Mouse (Mus musculus): ENCODE results near the gene Dusp15.

Dusp15 gene

DNA sequence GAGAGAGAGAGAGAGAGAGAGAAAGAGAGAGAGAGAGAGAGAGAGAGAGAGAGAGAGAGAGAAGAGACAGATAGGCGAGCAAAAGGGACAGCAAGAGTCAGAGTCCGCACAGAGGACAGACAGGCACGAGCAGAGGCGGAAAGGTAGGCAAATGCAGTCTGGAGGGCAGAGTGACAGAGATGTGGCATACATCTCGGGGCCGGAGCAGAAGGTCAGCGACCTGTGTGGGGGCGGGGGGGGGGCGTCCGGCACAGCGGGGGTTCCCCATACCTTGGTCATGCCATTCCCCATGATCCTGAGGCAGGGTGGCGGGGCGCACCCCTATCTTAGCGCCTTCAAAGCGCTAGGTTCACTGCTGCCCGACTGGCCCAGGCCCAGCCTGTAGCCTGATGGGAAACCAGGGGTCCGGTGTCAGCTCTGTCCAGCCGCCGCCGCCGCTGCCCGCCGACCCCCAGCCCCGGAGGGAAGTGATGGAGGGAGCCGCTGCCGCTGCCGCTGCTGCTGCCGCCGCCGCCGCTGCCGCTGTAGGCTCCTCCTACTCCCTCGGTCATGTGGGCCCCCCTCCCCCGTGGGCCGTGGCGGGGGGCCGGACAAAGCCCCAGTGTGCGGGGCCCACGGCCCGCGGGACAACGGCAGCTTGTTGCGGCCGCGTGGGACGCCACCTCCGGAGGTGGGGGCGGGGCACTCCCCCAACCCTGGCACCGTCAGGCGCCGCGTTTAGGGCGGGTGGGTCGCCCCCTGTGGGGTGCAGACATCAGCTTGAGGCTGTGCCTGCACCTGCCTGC is at the start of gene Dusp15:
TSS of gene Dusp15 (minus strand) at position 634 of the 785 bp plus-strand sequence.
- peak; percentile 12 to 33 for DNase-seq (ENCODE audit: low spot score in 2 of 2)

DNA sequence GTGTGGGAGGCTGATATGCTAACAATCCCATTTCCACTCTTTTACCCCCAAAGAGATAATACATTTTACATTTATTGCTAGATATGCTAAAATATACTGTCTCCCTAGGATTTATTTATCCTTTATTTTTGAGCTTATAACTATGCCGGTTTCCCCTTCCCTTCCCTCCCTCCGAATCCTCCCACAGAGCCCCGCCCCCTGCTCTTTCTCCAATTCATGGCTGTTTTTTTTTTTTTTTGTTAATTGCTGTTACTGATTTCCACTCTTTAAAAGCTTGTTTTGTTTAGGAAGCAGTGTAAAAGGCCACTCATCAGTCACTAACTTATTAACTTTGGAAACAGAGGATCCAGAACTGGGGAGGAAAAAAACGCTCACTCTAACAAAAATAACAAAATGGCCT is 45.5 kb upstream of the Dusp15 start:
- no peak for DNase-seq (ENCODE audit: low spot score in 2 of 2)

DNA sequence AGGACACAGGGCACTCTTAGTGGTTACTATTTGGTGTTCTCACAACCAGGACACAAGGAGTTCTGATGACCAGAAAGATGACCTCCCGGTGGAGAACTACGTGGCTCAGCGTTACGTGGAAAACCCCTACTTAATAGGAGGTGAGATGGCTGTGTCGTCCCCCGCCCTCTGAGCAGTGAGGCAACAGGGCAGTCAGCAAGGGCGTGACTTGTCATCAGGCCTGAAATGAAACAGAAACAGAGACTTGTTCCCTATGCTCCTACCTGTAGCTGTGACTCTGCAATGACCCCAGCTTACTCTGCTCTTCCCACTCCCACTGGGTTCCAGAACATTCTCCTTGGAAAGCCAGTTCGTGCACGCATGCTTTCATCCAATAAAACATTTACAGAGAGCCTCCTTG is 40.0 kb upstream of the Dusp15 start:
- DNase-seq (ENCODE audit: low spot score in 2 of 2): no peak

DNA sequence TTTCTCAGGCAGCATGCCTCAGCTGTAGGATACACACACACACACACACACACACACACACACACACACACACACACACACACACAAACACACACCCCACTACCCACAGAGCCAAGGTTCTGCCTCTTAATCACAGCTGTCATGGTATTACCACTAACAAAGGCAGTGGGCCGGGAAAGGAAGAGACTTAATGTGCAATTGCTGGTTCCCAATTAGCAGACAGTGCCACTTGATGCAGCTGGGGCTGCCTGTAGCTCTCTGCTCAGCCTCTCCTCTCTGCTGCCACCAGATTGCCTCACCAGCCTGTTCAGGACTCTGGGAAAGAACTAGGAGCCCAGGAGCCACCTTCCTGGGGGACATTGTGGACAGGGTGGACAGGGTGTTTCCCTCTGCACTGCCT is 34.1 kb upstream of the Dusp15 start:
- no peak for DNase-seq (ENCODE audit: low spot score in 2 of 2)

DNA sequence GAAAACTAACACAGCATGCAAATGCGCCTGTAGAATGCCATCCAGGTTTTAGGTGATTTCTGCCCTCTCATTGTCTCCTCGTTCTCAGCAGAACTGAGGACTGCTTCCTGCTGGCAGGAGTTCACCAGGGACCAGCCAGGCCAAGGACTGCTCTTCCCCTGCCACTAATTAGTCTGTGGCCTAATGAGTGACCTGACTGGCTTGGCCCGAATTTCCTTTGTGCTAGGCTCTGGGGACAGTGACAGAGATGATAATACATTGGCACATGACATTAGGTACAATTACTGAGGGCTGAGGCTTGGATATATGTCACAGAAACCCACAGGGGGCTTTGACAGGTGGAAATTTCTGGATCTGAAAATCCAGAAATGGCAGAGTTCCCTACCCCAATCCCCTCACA is 25.5 kb upstream of the Dusp15 start:
- no peak for DNase-seq (ENCODE audit: low spot score in 2 of 2)

DNA sequence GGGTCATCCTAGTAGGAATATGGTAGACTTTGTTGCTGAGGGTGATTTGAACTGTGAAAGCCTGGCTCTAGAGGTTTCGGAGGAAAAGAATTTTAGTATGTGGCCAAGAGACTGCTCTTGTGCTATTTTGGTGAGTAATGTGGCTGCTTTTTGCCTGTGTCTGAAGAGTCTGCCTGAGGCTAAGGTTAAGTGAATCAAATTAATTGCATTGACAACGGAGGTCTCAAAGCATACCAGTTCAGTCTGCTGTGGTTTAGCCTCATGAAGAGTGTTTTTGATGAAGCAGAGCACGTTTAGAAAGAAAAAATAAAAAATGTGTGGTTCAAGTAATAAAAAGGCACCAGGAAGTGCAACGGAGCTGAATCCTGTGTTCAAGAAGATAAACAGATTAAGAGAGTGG is 14.1 kb upstream of the Dusp15 start:
- DNase-seq (ENCODE audit: low spot score in 2 of 2): no peak

DNA sequence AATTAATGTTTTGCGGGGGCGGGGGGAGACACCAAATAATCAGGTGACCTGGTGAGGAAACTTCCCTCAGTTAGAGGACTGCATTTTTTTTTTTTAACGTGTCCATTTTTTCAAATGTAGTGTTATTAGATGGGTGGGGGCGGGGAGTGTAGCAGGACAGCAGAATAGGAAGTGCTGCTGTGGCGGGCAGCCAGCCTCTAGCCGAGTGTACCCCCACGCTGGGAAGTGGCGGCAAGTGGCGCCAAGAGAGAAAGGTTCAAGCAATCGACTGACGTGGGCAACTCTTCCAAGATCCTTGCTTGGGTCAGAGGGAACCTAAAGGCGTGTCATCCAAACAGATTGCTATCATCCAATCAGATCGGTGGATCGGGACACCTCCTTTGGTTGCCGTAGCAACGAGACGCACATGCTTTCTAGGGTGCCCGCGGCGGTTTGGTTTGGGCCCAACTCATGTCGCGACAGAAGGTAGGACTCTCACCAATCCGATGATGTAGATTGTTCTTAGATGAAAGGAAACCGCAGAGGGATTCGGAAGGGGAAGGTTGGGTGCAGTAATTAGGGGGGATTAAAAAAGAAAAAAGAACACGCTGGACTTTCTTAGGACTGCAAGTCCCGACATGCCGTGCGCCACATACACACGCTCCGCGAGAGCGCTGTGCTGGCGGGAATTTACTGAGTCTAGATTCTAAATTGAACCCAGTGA is 10.7 kb upstream of the Dusp15 start, which contains the start of gene Ttll9:
TSS of gene Ttll9 (plus strand) at position 395 of the 703 bp plus-strand sequence.
- peak in 1 of 2 experiments; percentile 17 for DNase-seq (ENCODE audit: low spot score in 2 of 2)

DNA sequence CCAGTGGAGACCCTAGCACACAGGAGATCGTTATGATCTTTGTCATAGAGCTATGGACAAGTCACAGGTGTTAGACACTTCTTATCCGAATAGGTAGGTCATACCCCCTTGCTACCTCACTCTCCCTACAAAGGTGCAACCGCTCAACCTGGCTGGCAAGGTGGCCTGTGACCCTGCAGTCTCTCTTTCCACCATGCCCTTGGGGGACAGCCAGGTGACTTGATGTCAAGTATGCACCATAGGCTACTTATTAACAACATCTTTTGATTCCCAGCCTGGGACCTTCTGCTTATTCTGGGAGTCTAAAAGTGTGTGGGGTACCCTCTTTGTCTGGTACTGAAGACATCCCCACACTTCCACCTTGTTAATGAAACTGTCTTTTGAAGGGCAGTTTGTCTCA is 6.6 kb upstream of the Dusp15 start:
- no peak for DNase-seq (ENCODE audit: low spot score in 2 of 2)

DNA sequence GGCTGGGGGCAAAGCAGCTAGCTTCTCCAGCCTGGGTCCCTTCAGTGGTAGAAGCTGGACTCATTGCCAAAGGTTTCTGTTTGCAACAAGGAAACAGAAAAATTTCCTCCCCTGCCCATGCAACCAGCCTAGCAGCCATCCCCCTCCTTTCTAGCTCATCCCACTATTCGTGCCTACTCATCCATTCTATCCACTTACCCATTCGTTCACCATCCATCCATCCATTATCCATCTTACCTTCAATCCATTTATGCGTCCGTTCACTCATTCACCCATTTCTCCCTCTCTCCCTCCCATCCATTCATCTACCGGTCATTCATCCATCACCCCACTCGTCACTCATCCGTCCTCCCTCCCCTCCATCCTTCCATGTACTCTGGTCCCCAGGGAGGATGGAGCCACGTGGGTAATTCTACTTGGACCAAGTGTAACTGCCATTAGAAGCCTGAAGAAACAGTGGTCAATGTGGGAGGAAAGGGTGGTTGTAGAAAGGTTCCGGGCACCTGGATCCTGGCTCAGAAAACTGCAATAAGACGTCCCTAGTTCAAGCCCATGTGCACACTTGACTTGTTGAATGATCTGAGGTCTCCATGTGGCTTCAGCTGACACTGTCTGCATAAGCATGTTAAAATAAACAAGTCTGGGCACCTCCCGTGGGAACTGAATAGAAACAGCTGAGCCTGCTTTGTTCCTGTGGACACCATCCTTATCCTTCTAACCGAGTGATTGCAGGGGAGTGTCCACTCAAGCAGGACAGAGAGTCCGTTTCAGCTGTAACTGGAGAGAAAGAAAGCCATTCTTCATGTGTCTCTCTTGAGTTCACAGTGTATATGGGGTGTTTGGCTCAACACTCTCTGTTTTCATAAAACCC is 587 bp upstream of the Dusp15 start:
- no peak for DNase-seq (ENCODE audit: low spot score in 2 of 2)

DNA sequence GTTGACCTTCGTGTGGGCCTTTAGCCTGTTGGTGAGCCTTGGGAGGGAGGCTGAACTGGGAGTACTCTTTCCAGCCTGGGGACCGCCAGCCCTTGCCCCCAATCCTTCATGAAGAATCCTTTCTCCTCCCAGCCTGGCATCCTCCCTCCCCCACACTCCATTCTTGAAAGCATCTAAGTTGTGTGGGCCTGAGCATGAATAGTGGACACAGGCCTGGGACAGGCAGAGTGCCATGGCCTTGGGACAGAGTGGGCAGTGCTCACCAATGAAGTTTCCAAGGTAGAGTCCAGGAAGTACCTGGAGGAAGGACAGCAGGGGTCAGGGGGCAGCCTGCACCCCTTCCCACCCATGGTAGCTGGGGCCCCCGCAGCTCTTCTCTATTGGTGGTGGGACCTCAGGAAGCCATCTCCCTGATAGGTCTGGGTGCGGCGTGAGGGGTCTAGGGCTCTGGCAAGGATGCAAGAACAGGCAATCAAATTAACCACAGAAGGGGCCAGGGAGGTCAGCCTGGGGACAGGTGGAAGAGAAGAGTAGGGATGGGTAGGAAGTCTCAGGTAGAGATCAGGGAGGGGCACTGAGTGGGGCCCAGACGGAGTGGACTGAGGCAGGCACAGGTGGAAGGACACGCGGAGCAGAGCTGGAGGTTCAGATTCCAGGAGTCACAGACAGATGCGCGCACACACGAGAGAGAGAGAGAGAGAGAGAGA is 987 bp downstream of the Dusp15 start:
- no peak for DNase-seq (ENCODE audit: low spot score in 2 of 2)

DNA sequence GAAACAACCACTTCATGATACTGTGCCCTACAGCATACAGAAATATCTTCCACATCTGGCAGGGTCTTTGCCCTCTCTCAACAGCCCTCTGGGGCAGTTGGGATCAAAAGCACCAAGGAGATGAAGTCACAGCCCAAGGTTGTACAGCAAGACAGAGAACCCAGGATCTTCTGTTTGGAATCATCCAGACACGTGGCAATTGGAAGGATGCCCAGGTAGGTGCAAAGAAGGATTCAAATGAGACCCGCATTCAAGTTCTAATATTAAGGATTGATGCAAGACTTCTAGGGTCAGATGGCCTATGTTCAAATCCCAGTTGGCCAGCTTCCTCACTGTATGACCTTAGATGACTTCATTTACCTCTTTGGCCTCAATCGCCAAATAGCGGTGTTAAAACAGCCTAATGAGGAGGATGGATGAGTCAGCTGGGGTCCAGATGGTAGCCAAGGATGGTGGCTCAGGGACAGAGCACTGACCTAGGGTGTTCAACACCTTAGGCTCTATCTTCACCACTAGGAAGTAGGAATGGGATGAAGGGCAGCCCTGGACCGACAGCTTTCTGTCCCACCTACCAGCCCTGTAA is 3.0 kb downstream of the Dusp15 start:
- no peak for DNase-seq (ENCODE audit: low spot score in 2 of 2)

DNA sequence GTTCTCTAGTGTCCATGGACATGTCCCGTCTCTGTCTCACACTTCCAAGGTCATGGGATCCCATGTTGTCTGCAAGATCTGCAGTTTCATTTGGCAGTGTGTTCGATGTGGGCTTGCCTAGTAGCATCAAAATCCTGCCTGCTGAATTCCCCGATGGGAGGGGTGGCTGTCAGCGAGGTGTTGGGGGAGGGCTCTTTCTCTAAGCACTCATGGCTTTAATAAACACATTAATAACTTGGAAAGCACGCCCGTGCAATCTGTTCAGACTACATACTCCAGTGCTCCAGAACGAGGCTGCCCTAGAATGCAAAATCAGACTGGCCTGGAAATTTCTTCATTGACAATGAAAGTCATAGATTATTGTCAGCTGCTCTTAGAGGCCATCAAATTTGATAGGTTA is 4.4 kb downstream of the Dusp15 start:
- DNase-seq (ENCODE audit: low spot score in 2 of 2): no peak

DNA sequence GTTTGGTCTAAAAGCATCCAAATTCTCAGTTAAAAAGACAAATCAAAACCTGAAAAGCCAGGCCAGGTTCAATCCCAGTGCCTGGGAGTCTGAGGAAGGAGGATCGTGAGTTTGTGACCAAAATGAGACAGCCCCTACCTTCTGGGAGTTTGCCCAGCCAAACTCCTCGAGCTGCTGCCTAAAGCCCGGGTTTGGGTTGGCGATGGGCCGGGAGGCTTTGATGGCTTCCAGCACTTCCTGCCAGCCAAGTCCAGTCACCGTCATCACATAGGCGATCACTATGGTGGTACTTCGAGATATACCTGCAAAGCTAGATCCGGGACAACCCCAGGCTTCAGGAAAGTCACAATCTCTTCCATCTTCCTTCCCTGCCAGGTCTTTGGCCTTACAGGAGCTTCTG is 7.5 kb downstream of the Dusp15 start:
- DNase-seq (ENCODE audit: low spot score in 2 of 2): no peak

DNA sequence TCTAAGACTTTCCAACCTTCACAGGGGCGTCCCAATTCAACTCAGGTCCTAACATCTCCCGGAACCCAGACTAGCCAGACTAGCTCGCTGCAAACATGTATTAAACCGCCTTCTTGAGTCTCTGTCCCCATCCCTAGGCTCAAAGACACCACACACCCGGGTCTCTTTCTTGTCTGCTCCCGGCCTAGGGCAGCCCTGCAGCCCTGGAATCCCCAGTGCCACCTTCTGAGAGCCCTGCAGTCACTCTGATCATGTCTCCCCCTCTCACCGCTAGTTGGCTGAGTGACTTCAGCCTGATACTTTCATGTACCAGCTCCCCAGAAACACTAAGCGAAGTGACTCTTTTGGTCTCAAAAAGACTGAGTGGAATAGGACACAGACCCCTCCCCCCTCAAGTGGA is 7.9 kb downstream of the Dusp15 start:
- DNase-seq (ENCODE audit: low spot score in 2 of 2): no peak

DNA sequence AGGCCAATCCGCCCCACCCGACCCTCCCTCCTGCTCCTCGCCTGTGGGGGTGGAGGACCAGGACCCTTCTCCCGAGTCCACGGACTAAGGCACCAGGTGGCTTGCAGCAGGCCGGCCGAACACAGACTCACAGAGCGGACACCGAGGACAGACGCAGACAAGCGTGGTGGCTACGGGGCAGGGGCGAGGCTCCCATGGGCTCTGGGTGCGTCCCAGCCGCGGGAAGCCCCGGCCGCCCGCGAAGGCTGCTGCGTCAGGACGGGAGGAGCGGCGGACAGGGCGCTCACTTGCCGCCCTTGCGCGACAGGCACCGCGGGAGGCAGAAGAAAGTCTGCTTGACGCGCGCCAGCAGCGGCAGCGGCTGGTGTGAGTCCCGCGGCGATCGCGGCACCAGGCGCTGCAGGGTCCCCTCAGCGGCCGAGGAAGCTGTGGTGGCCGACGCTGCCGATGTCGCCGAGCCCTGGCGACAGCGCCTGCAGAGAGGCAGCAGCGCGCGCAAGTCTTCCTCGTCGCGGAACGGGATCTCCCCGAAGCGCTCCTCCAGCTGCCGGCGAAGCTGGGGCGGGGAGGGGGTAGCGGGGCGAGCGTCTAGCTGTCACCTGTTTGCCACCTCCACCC is 8.5 kb downstream of the Dusp15 start:
- DNase-seq (ENCODE audit: low spot score in 2 of 2): no peak

DNA sequence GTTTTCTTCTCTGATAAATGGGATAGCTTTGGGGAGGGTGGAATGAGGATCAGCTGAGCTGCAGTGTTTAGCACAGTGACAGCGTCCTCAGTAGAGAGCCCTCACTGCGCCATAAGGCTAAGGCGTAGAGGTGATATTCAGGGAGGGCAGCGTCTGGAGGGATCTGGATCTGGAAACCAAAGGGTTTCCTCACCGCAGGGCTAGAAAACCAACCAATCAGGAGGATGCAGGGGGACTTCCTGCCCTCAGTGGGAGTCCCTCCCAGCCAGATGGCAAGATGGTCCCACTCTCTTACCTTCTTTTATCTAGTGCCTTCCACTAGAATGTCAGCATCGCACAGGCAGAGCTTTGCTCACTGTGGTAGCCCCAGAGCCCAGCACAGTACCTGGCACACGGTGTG is 9.7 kb downstream of the Dusp15 start:
- DNase-seq (ENCODE audit: low spot score in 2 of 2): no peak

DNA sequence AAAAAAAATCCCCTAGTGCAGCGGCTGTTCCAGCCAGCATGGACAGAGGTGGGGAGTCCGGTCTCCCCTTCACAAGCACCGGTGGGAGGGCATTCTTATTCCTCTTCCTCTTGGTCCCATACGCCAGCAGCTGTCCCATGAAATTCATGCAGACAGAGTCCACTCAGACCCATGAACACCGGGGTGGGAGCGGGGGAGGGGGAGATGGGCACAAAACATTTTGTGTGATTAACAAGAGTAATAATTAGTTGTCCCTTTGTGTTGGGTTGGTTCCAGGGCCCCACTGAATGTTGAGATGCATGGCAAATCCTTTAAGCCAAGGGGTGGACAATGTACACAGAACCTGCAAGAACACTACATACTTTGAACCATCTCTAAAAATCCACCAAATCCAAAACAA is 10.4 kb downstream of the Dusp15 start:
- DNase-seq (ENCODE audit: low spot score in 2 of 2): no peak

DNA sequence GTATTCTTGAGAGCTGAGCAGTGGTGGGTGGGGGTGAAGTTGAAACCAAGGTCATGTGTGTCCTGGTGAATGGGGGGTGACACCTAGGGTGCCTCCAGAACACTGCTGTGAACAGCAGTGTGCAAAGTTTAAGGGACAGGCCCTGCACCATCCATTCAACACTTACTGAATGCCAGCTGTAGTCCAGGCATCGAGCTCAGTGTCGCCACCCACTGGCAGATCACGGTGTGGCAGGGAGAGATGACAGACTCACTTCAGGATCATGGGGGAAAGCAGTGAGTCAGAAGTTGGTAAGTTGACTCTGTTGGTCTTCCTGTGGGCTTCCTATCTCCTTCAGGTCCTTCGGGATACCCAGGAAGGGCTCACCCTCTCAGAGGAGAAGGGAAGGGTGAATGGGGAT is 11.7 kb downstream of the Dusp15 start:
- peak; percentile 16 to 51 for DNase-seq (ENCODE audit: low spot score in 2 of 2)

DNA sequence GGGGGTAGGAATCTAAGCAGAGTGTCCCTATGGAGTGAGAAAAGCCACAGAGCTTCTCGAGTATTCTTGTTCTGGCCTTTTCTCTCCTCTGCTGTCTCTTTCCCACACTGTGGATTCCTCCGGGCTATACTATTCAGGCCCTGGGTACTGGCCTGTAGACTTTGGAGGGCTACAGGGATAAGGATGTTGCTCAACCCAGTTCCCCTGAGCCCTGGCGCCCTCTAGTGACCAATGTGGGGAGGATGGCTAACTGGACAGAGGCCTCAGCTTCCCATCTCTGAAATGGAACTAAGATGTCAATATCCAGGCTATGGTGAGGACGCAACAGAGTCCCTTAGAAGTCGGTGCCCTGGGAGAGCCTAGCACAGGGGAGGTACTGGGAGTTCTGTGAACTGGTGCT is 17.9 kb downstream of the Dusp15 start:
- peak in 1 of 2 experiments; percentile 40 for DNase-seq (ENCODE audit: low spot score in 2 of 2)

DNA sequence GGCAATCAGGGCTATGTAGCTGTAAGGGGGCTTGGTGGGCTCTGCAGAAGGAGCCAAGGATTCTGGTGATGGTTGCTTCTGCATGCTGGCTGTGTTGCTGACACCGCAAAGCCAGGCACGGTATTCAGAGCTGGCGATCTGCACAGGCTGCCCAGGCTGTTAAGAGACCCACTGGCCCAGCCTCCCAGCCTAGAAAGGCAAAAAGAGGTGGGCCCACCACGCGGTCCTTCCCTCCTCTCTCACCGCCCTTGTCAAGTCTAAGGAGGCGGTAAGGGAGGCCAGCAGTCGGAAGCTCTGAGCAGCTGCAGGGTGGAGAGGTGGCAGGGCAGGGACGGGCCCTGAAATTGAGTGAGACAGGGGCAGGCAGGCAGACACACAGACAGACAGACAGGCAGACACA is 18.4 kb downstream of the Dusp15 start, which contains the start of gene Foxs1:
TSS of gene Foxs1 (minus strand) at position 161 of the 400 bp plus-strand sequence.
- DNase-seq (ENCODE audit: low spot score in 2 of 2): no peak
